Mouse (Mus musculus): Measurements from ENCODE around the gene Klk1b4. TPM values are rescaled to one million over a fixed set of nuclear protein-coding genes. Genes with fewer than 3 reads are reported as not detected.
A peak's percentile ranks its signal among the peaks of the same experiment; 100 is the strongest.
"Not testable (repeated sequence)": the region's sequence is repeated elsewhere in the genome, so short reads cannot be mapped to it uniquely, and the experiment has no call there.

The Klk1b4 gene
- not detected for total RNA-seq (2021)

GRCm38 (mm10) chr7:44207135-44207534 lies at the start of gene Klk1b4:
TSS of gene Klk1b4 (plus strand) at chr7:44207435.
- DNase-seq (ENCODE audit: extremely low spot score in 1 of 2, low spot score in 1 of 2): not testable (repeated sequence)

GRCm38 (mm10) chr7:44179299-44180045 lies 27.8 kb upstream of the Klk1b4 start:
- no peak for DNase-seq (ENCODE audit: extremely low spot score in 1 of 2, low spot score in 1 of 2)

- not testable (repeated sequence) for DNase-seq (ENCODE audit: extremely low spot score in 1 of 2, low spot score in 1 of 2)
These were observed 20.7 kb upstream of the Klk1b4 start for GRCm38 (mm10) chr7:44186516-44186915.

- not testable (repeated sequence) for DNase-seq (ENCODE audit: extremely low spot score in 1 of 2, low spot score in 1 of 2)
These were observed 19.3 kb upstream of the Klk1b4 start, which contains the start of gene Klk1b24 for GRCm38 (mm10) chr7:44187936-44188335. TSS of gene Klk1b24 (plus strand) at chr7:44188236.

GRCm38 (mm10) chr7:44193466-44193865 lies 13.8 kb upstream of the Klk1b4 start:
- not testable (repeated sequence) for DNase-seq (ENCODE audit: extremely low spot score in 1 of 2, low spot score in 1 of 2)

- no peak for DNase-seq (ENCODE audit: extremely low spot score in 1 of 2, low spot score in 1 of 2)
These were observed 9.3 kb upstream of the Klk1b4 start, which contains the start of gene Klk1b3 for GRCm38 (mm10) chr7:44197891-44198290. TSS of gene Klk1b3 (plus strand) at chr7:44198191.

- no peak for DNase-seq (ENCODE audit: extremely low spot score in 1 of 2, low spot score in 1 of 2)
These were observed 1.1 kb downstream of the Klk1b4 start for GRCm38 (mm10) chr7:44208307-44208706.

GRCm38 (mm10) chr7:44215645-44216044 lies 8.4 kb downstream of the Klk1b4 start, which contains the start of gene Klk1b5:
TSS of gene Klk1b5 (plus strand) at chr7:44215945.
- no peak for DNase-seq (ENCODE audit: extremely low spot score in 1 of 2, low spot score in 1 of 2)

GRCm38 (mm10) chr7:44221601-44222000 lies 14.4 kb downstream of the Klk1b4 start:
- DNase-seq (ENCODE audit: extremely low spot score in 1 of 2, low spot score in 1 of 2): not testable (repeated sequence)

- not testable (repeated sequence) for DNase-seq (ENCODE audit: extremely low spot score in 1 of 2, low spot score in 1 of 2)
These were observed 15.1 kb downstream of the Klk1b4 start for GRCm38 (mm10) chr7:44222335-44222734.

GRCm38 (mm10) chr7:44225076-44225475 lies 17.8 kb downstream of the Klk1b4 start, which contains the start of gene Klk1:
TSS of gene Klk1 (plus strand) at chr7:44225360.
- DNase-seq (ENCODE audit: extremely low spot score in 1 of 2, low spot score in 1 of 2): no peak

- no peak for DNase-seq (ENCODE audit: extremely low spot score in 1 of 2, low spot score in 1 of 2)
These were observed 28.7 kb downstream of the Klk1b4 start, which contains the start of gene Gm36864 for GRCm38 (mm10) chr7:44235909-44236308. TSS of gene Gm36864 (plus strand) at chr7:44236177.

- no peak for DNase-seq (ENCODE audit: extremely low spot score in 1 of 2, low spot score in 1 of 2)
These were observed 32.7 kb downstream of the Klk1b4 start for GRCm38 (mm10) chr7:44239913-44240312.

- DNase-seq (ENCODE audit: extremely low spot score in 1 of 2, low spot score in 1 of 2): no peak
These were observed 33.5 kb downstream of the Klk1b4 start for GRCm38 (mm10) chr7:44240712-44241111.

GRCm38 (mm10) chr7:44241163-44241562 lies 33.9 kb downstream of the Klk1b4 start:
- DNase-seq (ENCODE audit: extremely low spot score in 1 of 2, low spot score in 1 of 2): no peak

- no peak for DNase-seq (ENCODE audit: extremely low spot score in 1 of 2, low spot score in 1 of 2)
These were observed 36.8 kb downstream of the Klk1b4 start for GRCm38 (mm10) chr7:44244080-44244479.

- peak; percentile 85 to 91 for DNase-seq (ENCODE audit: extremely low spot score in 1 of 2, low spot score in 1 of 2)
These were observed 39.1 kb downstream of the Klk1b4 start, which contains the start of the genes 1700028J19Rik and 2410002F23Rik for GRCm38 (mm10) chr7:44246055-44246983. TSS of gene 1700028J19Rik (minus strand) at chr7:44246695. TSS of gene 2410002F23Rik (plus strand) at chr7:44246722.

GRCm38 (mm10) chr7:44246984-44247470 lies 39.8 kb downstream of the Klk1b4 start:
- peak in 1 of 2 experiments; percentile 34 for DNase-seq (ENCODE audit: extremely low spot score in 1 of 2, low spot score in 1 of 2)

- DNase-seq (ENCODE audit: extremely low spot score in 1 of 2, low spot score in 1 of 2): no peak
These were observed 40.7 kb downstream of the Klk1b4 start for GRCm38 (mm10) chr7:44247971-44248370.

- DNase-seq (ENCODE audit: extremely low spot score in 1 of 2, low spot score in 1 of 2): no peak
These were observed 42.0 kb downstream of the Klk1b4 start for GRCm38 (mm10) chr7:44249248-44249647.
